Mouse (Mus musculus): ENCODE results near the gene Anapc10.
"Not testable (repeated sequence)": the region's sequence is repeated elsewhere in the genome, so short reads cannot be mapped to it uniquely, and the experiment has no call there.

Gene Anapc10

DNA sequence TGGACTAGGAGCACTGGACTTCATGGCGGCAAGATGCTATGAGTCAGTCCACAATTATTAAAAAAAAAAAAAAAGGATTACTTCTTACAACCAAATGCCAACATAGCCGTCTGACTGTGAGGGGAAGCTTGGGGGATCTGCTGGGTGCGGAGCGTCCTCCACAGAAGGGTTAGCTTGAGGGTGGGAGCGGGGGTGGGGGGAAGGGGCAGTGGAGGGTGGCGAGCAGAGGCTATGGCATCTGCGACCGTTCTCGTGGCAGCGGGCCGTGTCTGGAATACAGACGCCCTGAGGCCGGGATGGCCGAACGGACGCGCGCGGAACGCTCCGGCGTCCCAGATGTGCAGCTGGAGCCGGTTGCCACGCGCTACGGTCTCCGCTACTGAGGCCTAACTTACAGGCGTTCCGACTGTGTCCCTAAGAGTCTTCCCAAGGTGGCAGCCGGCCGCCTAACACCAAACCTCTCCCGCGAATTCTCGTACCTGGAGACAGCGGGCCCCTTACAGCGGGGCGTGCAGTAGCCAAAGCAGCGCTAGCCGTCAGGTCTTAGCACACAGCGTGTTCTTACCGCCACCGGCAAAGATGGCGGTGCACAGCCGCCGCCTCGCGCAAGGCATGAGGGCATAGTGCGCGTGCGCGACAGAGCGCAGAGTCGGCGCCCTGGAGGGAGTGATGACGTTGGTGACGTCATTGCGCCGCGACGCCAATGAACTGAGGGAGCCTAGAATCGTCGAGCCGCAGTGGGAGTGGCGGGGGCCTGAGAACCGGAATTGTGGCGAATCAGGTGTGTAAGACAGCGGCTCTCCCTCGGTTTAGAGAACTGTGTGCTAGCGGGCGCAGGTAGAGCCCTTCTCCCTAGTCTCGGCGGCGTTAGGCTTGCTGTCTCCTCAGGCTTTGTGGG lies at the start of gene Anapc10, which contains the start of gene Abce1:
Gene Anapc10 (plus strand): TSS at position 757 of the 898 bp plus-strand sequence.
Gene Abce1 (minus strand): TSS at position 677 of the 898 bp plus-strand sequence.
- DNase-seq (ENCODE audit: extremely low spot score): peak; percentile 96

DNA sequence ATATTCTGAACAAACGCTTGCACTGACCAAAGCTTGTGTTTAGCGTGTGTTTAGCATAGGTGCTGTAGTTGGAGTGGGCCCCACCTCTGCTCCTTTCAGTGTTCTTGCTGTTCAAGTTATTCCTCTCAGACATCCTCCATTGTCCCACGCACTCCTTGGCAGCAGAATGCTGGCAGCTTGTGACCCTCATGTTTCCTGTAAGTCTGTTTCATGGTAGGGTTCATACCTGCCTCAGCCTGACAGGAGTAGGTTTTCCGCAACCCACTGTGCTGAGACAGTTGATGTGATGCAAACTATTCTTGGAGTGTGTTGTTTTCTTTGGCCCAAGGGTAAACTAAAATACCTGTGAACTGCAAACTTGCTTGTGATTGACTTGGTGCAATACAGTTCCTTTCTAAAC lies 35.2 kb upstream of the Anapc10 start:
- no peak for DNase-seq (ENCODE audit: extremely low spot score)

DNA sequence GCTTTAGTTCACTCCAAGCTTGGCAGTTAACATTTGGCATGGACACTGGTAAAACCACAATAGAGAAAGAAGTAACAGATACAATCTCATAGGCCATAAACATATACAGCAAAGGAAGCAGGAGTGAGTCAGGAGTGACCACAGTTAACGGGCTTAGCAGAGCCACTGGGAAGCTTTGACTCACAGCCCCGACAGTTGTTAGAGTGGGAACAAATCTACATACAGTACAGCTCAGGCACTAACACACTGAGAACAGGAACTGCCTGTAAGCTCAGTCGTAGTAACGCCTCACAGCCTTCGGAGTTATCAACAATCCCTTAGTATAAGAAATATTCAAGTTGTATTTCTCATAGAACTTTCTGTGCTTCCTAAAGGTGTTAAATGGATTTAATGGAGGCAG lies 32.6 kb upstream of the Anapc10 start:
- DNase-seq (ENCODE audit: extremely low spot score): no peak

DNA sequence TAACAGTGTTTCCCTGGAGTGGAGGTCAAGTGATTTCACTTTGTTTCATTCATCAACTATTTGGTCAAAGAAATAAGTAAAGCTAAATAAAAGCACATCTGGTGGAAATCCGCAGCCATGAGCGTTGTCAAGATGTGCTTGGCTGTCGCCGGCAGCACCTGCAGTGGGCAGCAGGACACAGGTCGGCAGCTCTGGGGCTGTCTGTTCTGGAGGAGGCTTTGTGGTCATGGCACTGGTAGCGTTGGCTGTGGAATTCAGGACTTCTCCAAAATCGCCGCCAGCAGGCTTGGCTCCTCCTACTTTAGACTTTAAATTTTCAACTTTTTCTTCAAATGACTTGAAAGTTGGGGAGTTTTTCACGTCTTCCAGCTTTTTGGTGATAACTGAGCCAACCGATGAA lies 31.5 kb upstream of the Anapc10 start:
- not testable (repeated sequence) for DNase-seq (ENCODE audit: extremely low spot score)

DNA sequence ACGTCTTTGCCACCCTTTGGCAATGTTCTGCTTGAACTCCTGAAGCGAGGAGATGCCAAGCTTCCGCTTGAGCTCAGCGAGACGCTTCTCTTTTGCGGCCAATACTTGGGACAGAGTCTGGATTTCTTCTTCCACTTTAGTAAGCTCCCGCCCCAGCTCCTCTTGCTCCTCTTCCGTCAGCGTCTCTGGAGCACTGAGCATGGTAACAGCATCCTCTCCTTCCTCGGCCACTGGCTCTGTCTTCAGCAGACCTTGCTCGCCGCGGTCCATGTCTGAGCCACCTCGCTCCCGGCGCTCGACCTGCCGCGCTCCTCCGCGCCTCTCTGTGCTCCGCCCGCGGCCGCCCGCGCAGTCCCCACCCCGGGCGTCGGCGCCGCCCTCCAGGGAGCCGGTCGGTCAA lies 31.1 kb upstream of the Anapc10 start:
- DNase-seq (ENCODE audit: extremely low spot score): peak; percentile 32

DNA sequence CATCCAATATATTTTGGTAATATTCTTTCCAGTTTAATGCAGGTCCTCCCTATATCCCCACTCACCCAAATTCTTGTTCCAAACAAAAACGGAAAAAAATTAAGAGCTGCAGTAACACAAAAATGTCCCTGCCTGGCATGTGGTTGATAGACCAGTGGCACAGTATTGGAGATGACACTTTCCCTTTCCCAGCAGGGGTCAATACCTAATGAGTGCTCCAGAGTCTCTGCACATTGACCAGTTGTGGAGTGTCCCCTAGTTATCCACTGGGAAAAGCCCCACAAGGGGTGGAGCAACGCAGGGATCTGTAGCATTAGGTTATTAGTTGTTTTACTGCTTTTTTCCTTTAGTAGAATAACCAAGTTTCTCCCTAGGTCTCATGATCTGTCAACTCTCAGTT lies 30.7 kb upstream of the Anapc10 start:
- no peak for DNase-seq (ENCODE audit: extremely low spot score)

DNA sequence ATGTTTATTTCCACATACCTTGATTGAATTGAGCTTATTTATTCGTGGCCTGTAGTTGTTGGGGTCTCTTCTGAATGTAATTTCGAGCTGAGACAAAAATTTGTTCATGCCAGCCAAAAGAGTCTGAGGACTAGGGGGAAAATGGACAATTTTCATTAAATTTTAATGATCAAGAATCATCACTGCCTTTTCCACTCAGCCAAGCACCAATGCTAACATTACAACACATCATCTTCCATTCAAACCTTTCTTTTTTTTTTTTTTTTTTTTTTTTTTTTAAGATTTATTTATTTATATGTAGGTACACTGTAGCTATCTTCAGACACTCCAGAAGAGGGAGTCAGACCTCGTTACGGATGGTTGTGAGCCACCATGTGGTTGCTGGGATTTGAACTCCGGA lies 25.7 kb upstream of the Anapc10 start:
- not testable (repeated sequence) for DNase-seq (ENCODE audit: extremely low spot score)

DNA sequence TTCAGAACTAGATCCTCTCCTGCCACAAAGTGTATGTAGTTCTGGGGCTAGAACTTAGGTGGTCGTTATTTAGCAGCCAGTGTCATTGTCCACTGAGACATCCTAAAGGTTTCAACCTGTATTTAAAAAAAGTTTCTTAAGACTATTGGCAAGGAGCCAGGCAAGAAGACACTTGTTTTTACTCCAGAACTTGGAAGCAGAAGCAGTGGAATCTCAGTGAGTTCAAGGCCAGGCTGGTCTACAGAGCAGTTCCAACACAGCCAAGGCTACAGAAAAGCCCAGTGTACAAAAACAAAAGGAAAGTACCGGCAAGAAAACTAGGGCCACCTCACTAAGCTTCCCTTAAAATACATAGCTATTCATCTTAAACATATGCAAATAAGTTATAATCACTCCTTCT lies 19.1 kb upstream of the Anapc10 start:
- DNase-seq (ENCODE audit: extremely low spot score): no peak

DNA sequence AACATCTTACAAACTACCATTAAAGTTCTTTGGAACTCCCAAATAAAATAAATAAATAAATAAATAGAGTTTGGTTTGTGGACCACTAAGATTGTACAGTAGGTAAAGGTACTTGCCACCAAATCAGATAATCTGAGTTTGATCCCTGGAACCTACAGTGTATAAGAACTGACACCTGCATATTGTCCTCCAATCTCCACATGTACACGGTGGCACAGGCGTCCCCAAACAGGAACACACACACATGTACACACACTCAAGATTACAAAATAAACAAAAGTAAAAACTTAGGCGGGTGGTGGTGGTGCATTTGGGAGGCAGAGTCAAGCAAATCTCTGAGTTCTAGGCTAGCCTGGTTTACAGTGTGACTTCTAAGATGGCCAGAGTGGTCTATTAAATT lies 4.9 kb upstream of the Anapc10 start:
- DNase-seq (ENCODE audit: extremely low spot score): no peak

DNA sequence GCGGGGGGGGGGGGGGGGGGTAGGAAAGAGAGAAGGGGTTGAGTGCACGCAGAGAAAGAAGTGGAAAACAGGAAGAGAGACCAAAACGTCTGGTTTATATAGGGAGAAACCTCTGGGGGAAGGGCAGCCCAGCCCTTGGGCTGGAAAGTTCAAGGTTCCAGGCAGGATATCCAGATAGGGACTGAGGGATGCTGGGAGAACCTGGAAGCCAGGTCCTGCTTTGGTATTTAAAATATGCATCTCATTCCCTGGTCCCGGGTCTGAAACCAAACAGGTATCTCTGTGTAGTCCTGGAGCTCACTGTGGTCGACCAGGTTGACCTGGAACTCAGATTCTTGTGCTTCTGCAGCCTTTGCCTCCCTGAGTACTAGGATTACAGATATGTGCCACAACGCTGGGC lies 1.1 kb downstream of the Anapc10 start:
- no peak for DNase-seq (ENCODE audit: extremely low spot score)

DNA sequence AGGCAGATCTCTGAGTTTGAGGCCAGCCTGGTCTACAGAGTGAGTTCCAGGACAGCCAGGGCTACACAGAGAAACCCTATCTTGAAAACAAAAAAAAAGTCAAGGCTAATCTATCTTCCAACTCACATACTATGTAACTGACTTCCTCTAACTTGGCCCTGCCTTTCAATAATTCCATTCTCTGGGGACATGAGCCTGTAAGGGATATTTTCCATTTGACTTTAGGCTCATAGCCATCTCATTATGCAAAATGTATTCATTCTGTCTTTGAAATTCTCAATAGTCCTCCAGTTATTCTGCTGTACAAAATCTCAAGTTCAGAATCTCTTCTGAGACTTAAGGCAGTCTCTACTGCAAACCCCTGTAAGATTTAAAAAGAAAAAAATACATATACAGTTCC lies 9.9 kb downstream of the Anapc10 start:
- DNase-seq (ENCODE audit: extremely low spot score): no peak

DNA sequence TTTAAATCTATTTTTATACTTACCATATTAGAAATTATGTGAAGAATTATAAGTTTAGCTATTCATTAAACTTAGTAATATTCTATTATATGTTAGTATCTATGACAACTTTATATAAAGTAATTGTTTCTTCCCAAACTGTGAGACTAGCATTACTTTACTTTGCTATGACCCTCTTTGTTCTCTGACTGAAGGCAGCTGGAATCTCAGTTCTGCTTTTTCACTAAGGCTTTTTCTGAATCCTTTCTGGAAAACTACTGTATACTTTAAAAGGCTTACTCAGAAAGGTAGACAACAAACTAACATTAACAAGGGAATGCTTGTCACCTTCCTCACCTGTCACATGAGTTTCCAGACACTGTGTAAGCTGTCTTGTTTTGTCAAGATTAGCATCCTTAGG lies 11.7 kb downstream of the Anapc10 start:
- DNase-seq (ENCODE audit: extremely low spot score): no peak

DNA sequence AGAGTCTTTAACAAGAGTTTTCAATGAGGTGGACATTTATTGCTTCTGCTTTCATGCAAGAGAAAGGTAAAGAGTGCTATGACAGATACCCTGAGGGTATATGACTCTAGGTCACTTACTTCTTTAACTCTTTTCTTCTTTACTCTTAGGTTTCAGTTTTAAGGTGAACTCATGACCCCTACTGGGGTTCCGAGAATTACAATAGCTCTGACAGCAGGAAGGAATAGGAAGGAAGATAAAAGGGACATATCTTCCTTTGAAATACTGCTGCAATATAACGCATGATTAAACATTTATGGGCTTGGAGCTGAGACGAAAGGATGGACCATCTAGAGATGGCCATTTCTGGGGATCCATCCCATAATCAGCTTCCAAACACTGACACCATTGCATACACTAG lies 13.0 kb downstream of the Anapc10 start:
- DNase-seq (ENCODE audit: extremely low spot score): no peak

DNA sequence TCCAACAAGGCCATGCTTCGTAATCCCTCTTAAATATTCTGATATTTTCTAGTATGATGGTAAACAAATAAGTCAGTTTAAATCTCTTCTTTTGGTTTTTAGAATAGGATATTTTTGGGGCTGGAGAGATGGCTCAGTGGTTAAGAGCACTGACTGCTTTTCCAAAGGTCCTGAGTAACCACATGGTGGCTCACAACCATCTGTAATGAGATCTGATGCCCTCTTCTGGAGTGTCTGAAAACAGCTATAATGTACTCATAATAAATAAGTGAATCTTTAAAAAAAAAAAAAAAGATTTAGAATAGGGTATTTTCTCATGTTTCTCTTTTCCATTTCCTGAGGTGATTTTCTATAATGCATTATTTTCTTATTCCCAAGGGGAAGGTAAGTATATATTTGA lies 16.3 kb downstream of the Anapc10 start:
- DNase-seq (ENCODE audit: extremely low spot score): no peak

DNA sequence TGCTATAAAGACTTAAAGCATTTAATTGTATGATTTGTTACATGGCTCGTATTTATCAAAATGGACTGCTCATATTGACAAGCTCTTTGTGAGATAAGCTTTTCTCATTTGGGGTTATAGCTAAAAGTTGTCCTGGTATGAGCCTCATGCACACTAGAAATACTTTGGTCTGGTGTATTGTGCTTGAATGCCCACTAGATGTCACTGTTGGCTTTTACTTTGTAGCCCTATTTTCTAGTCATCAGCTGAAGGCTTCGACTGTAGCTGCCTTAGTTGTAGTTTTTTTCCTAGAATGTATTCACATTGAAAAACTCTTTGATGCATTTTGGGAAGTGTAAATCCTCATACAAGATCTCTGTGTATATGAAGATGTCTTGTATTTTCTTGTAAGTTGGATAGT lies 22.7 kb downstream of the Anapc10 start:
- DNase-seq (ENCODE audit: extremely low spot score): peak; percentile 40

DNA sequence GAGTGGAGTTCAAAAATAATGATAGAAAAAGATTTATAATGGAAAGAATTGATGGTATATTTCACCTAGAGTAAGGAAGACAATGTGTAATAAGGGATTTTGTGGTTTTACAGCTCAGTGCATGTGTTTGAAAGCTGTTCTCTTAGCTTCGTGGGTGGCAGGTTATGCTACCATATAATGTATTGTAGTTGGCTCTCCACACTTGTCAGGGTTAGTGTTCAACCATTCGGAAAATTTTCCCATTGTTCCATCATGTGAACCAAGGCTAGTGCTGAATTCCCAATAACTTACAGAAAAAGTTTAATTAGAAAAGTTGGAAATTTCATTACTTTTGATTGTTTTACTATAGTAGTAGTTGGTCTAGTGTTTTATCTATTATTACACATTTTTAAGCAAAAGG lies 36.6 kb downstream of the Anapc10 start:
- no peak for DNase-seq (ENCODE audit: extremely low spot score)

DNA sequence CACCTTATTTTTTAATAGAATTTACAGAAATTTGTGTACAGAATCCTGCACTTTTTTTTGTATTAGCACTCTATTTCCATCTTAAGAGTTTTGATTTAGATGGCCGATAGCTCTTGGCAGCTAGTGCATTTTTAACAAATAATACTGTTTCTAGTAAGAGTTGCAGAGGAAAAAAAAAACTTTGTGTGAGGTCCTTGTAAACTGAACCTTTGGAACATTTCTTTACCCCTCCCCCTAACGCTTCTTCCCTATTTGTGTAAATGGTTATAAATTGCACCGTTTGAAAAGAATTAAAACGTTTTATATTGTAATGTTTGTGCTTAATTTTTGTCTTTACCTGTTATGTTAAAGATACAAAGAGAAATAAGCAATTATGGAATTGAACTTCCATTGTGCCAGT lies 37.0 kb downstream of the Anapc10 start:
- DNase-seq (ENCODE audit: extremely low spot score): no peak

DNA sequence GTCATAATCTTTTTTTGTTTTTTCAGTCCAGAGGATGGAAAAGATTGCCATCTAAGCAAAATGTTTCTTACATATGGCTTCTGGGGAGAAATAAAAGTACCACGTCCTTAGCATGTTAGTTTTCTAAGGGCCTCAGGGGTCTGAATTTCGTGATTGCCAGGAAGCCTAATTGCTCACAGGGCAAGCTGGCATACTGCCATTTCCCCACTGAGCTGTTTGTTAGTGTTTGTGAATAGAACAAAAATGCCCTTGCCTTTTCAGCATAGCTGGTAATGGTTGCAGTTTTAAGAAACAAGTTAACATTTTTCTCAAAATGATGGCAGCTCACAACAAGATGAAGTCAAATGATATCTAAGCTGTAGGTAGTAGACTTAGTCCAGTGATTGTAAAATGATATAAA lies 38.7 kb downstream of the Anapc10 start:
- no peak for DNase-seq (ENCODE audit: extremely low spot score)

DNA sequence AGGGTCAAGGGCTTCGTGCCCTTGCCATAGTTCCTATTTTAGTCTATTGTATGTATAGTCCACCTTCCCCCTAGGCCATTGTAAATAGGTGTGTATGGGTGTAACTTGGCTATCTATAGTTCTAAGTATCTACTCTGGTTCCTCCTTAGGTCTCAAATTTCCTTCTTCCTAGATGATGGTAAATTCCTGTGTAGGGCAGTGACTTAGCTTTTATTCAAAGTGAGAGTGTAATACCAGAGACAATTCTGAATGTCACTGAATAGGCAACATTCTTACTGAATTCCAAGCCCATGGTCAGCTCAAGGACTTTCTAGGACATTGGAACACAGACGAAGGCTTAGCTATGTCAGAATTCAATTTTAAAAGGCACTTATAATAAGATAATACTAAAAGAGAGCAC lies 83.3 kb downstream of the Anapc10 start:
- DNase-seq (ENCODE audit: extremely low spot score): not testable (repeated sequence)

DNA sequence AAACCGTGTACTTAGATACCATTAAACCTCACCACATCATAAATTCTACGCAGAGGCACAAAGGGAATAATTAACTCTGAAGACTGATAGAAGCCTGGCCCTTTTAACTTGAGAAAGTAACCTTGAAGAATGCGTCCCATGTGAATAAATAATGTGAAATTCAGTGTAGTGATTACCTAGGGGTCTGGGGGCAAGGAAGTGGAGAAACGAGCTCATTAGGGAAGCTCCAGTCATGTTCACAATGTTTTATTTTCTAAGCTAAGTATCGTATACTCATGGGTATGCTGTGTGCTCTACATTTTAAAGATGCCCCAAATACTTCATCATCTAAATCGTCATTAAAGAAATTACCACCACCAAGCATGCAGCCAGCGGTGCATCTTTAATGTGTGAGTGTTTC lies 85.1 kb downstream of the Anapc10 start:
- DNase-seq (ENCODE audit: extremely low spot score): no peak

DNA sequence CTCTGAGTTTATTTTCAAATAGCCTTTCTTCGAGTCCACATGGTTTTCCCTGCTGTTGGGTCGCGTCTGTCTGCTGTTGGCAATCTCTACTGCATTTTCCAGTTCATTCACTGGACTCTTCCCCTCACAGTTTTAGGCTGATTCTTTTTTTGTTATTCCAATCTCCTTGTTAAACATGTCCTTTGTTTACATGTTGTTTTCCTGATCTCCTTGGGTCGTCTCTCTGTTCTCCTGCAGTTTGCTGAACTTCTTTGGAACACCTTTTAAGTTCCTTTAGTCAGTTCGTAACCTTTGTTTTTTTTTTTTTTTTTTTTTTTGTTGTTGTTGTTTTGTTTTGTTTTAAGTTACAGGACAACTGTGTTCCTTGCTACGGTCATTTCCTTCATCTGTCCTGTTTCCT lies 92.9 kb downstream of the Anapc10 start:
- no peak for DNase-seq (ENCODE audit: extremely low spot score)

DNA sequence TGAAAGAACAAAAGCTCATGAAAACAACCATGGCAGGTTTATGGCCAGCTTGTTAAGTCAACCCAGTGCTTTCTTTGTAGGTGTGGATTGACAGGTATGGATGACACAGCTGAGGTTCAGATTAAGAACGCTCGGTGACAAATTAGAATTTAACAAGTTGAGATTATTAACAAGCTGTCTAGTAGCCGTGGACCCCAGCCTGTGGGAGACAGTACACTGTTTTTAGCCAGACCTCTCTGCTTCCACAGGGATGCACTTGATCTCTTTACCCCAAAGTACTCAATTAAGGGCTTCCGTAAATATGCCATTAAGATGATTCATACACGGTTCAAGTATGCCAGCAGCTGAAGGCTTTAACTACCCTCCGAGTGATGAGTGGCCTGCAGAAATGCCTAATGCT lies 95.4 kb downstream of the Anapc10 start:
- no peak for DNase-seq (ENCODE audit: extremely low spot score)

DNA sequence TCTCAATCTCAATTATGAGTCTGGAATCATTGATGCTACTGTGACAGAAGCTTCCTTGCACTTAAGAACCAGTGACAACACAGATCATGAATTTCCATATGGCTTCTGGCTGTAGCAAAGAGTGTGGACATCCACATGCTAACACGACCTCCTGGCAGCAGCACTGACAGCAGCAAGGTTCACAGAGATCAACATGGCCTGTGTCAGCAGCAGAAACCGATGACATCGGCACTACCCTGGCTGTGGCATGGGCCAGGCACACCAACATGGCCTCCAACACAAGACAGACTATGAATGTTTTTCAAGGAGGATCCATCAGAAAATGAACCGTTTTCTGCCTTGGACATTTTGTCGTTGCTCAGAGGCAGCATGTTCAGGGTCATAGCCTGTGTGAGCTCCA lies 114.9 kb downstream of the Anapc10 start:
- no peak for DNase-seq (ENCODE audit: extremely low spot score)
